Mouse (Mus musculus) cerebellum, adult 2 months (tissue): ENCODE data around the gene Stard13. TPM values are rescaled to one million over a fixed set of nuclear protein-coding genes. Genes with fewer than 3 reads are reported as not detected.
A peak's percentile ranks its signal among the peaks of the same experiment; 100 is the strongest.

Experiments
- DNase-seq, 2 experiments: peaks; one replicate each; pipeline ENCODE4 v3.0.0; 2021
- H3K27ac ChIP-seq: fragments of 200-500 bp; 2 replicates; pipeline ENCODE4 v1.5.1; 2012; ENCODE audit warnings: low read length, control low read depth, inconsistent platforms; ENCODE audit not compliant: insufficient read depth
- H3K27me3 ChIP-seq: fragments of 200-500 bp; 2 replicates; pipeline ENCODE4 v1.6.1; 2012; ENCODE audit warnings: inconsistent platforms, mild to moderate bottlenecking, low read length, moderate library complexity; ENCODE audit not compliant: control insufficient read depth, insufficient read depth
- H3K4me1 ChIP-seq: fragments of 200-500 bp; 2 replicates; pipeline ENCODE4 v1.6.1; 2011; ENCODE audit warnings: low read length; ENCODE audit not compliant: control insufficient read depth, insufficient read depth
- H3K4me3 ChIP-seq: fragments of 200-500 bp; replicated peaks from 2 replicates; pipeline ENCODE3; 2011; ENCODE audit warnings: mild to moderate bottlenecking, low read depth, low read length, control low read depth; ENCODE audit not compliant: insufficient read depth
- CTCF ChIP-seq: fragments of 200-500 bp; IDR thresholded peaks from 2 replicates; pipeline ENCODE4 v1.5.1; 2011; ENCODE audit warnings: low read depth, mild to moderate bottlenecking, control low read depth, low read length, moderate library complexity, borderline replicate concordance; ENCODE audit not compliant: insufficient read depth
- POLR2A ChIP-seq: fragments of 200-500 bp; IDR thresholded peaks from 2 replicates; pipeline ENCODE4 v1.6.1; 2011; ENCODE audit warnings: low read length, control low read depth, borderline replicate concordance; ENCODE audit not compliant: insufficient read depth
- whole genome bisulfite sequencing: fragments of 180-500 bp; shearing (Covaris S2); methylation state at CpG from one replicate; pipeline ENCODE4 v1.1.7; 2018; 5-methylcytosine and 5-hydroxymethylcytosine counted together
- polyA plus RNA-seq: library from polyadenylated mRNA; depleted of rRNA; stranded (reverse); fragments of >200 nt; gene quantifications from 2 replicates; pipeline ENCODE4 v1.2.3, GENCODE M21; 2012

The Stard13 gene
- polyA plus RNA-seq, 1 experiment, result 9.8 TPM

GRCm38 (mm10) chr5:151042911-151043310 is 190.7 kb downstream of the Stard13 start:
- no peak for TF ChIP-seq POLR2A
- no peak for TF ChIP-seq CTCF
- 94% methylated on average over 5 of the region's 5 CpGs for WGBS
- H3K4me1 ChIP-seq, result no peaks in the 10 kb centered on the region
- no peak overlapping the region for H3K4me3 ChIP-seq
- DNase-seq, result no peak
- no peak overlapping the region for H3K27ac ChIP-seq
- H3K27me3 ChIP-seq, result no peaks in the 10 kb centered on the region

GRCm38 (mm10) chr5:151037871-151038270 is 195.8 kb downstream of the Stard13 start:
- 8% methylated on average over 7 of the region's 7 CpGs for WGBS
- TF ChIP-seq POLR2A, result no peak
- no peak for TF ChIP-seq CTCF
- H3K4me3 ChIP-seq, result no peak overlapping the region
- peak in 1 of 2 experiments; percentile 31 for DNase-seq
- H3K4me1 ChIP-seq, result no peaks in the 10 kb centered on the region
- no peaks in the 10 kb centered on the region for H3K27me3 ChIP-seq
- no peak overlapping the region for H3K27ac ChIP-seq

GRCm38 (mm10) chr5:151034715-151035512 is 198.7 kb downstream of the Stard13 start:
- Histone ChIP-seq H3K27ac (no peak overlapping the region), H3K27me3 (no peaks in the 10 kb centered on the region), H3K4me3 (no peak overlapping the region), H3K4me1 (no peaks in the 10 kb centered on the region)
- DNase-seq, result no peak
- TF ChIP-seq POLR2A (no peak), CTCF (no peak)
- 41% methylated on average over 9 of the region's 9 CpGs for WGBS

GRCm38 (mm10) chr5:151028906-151029305 is 204.7 kb downstream of the Stard13 start:
- Histone ChIP-seq H3K4me1 (peaks cover 5% of the 10 kb centered on the region; the same call in 1 of the 2 replicates), H3K4me3 (no peak overlapping the region), H3K27me3 (no peaks in the 10 kb centered on the region), H3K27ac (no peak overlapping the region)
- no peak for TF ChIP-seq CTCF
- no peak for TF ChIP-seq POLR2A
- 69% methylated on average over 6 of the region's 6 CpGs for WGBS
- no peak for DNase-seq

- Histone ChIP-seq H3K27me3 (no peaks in the 10 kb centered on the region), H3K27ac (no peak overlapping the region), H3K4me3 (no peak overlapping the region), H3K4me1 (peaks cover 8% of the 10 kb centered on the region; the same call in 1 of the 2 replicates)
- WGBS, result 26% methylated on average over 7 of the region's 7 CpGs
- TF ChIP-seq POLR2A, result no peak
- DNase-seq, result peak; percentile 40 to 60
Measured at GRCm38 (mm10) chr5:151027171-151027570, 206.5 kb downstream of the Stard13 start.

- Histone ChIP-seq H3K27me3 (no peaks in the 10 kb centered on the region), H3K27ac (no peak overlapping the region), H3K4me3 (no peak overlapping the region), H3K4me1 (peaks cover 8% of the 10 kb centered on the region; the same call in 1 of the 2 replicates)
- TF ChIP-seq POLR2A, result no peak
- WGBS, result 98% methylated on average over 4 of the region's 4 CpGs
- no peak for DNase-seq
Measured at GRCm38 (mm10) chr5:151026069-151026468, 207.6 kb downstream of the Stard13 start.

- Histone ChIP-seq H3K4me1 (peaks cover 8% of the 10 kb centered on the region), H3K27me3 (no peaks in the 10 kb centered on the region), H3K27ac (no peak overlapping the region), H3K4me3 (no peak overlapping the region)
- WGBS, result 90% methylated on average over 2 of the region's 2 CpGs
- no peak for DNase-seq
- TF ChIP-seq CTCF, result no peak
- TF ChIP-seq POLR2A, result no peak
Measured at GRCm38 (mm10) chr5:151024483-151024882, 209.2 kb downstream of the Stard13 start.

- TF ChIP-seq CTCF, result no peak
- WGBS, result 3% methylated on average over 8 of the region's 8 CpGs
- Histone ChIP-seq H3K4me3 (peak overlapping the region; percentile 5), H3K27me3 (no peaks in the 10 kb centered on the region), H3K4me1 (peaks cover 8% of the 10 kb centered on the region), H3K27ac (0 out of 2 replicates have a peak overlapping the region, but pooled peaks have one; percentile 28)
- DNase-seq, result peak; percentile 81 to 84
Measured at GRCm38 (mm10) chr5:151023461-151023860, 210.2 kb downstream of the Stard13 start.
